Mouse (Mus musculus) erythroblast, adult 5-6 weeks (primary cell): Measurements from ENCODE around the gene Prss47. TPM values are rescaled to one million over a fixed set of nuclear protein-coding genes. Genes with fewer than 3 reads are reported as not detected.

ENCODE experiments used
- ATAC-seq: replicated peaks from 2 replicates; pipeline ENCODE4 v1.8.0; 2016; ENCODE audit warnings: moderate number of reproducible peaks, mild to moderate bottlenecking, moderate TSS enrichment, inconsistent platforms; ENCODE audit not compliant: poor library complexity, low FRiP score, severe bottlenecking
- total RNA-seq, 2 experiments: library from RNA; stranded (forward) in 1 of 2; stranded (reverse) in 1 of 2; fragments of 150-400 nt in 1 of 2; fragments of 200-764, 138-1000 nt in 1 of 2; gene quantifications; 2 replicates each; pipeline versions ENCODE4 v1.2.3 to v1.2.4; 2015 to 2017; ENCODE audit warnings: low replicate concordance in 2 of 2

Prss47 gene
- total RNA-seq (2015; ENCODE audit: low replicate concordance) (not detected in 2 replicates), total RNA-seq (2017; ENCODE audit: low replicate concordance) (not detected in 2 replicates)

GRCm38 (mm10) chr13:65052660-65053059, at the start of gene Prss47:
Prss47 (minus strand) TSS chr13:65052760.
- ATAC-seq = no peak

- no peak for ATAC-seq
Observed at GRCm38 (mm10) chr13:65101232-65101631, 48.7 kb upstream of the Prss47 start.

- ATAC-seq = no peak
Observed at GRCm38 (mm10) chr13:65100678-65101077, 48.1 kb upstream of the Prss47 start.

GRCm38 (mm10) chr13:65097018-65097417, 44.5 kb upstream of the Prss47 start:
- ATAC-seq = no peak

GRCm38 (mm10) chr13:65095923-65096322, 43.4 kb upstream of the Prss47 start:
- ATAC-seq = no peak

- ATAC-seq = no peak
Observed at GRCm38 (mm10) chr13:65069969-65070368, 17.4 kb upstream of the Prss47 start.

- ATAC-seq = no peak
Observed at GRCm38 (mm10) chr13:65035057-65035456, 17.5 kb downstream of the Prss47 start.

- no peak for ATAC-seq
Observed at GRCm38 (mm10) chr13:65032758-65033157, 19.8 kb downstream of the Prss47 start, which contains the start of gene Spata31d1c. Spata31d1c (plus strand) TSS chr13:65033058.

- no peak for ATAC-seq
Observed at GRCm38 (mm10) chr13:65011052-65011738, 41.4 kb downstream of the Prss47 start.

GRCm38 (mm10) chr13:65007971-65008370, 44.6 kb downstream of the Prss47 start:
- no peak for ATAC-seq

GRCm38 (mm10) chr13:65006760-65007159, 45.8 kb downstream of the Prss47 start:
- ATAC-seq = no peak

- ATAC-seq = no peak
Observed at GRCm38 (mm10) chr13:65005414-65005813, 47.1 kb downstream of the Prss47 start.

Other genes starting within 250 kb of the Prss47 start
- gene Cntnap3, start 148.8 kb downstream of the Prss47 start, total RNA-seq (2015; ENCODE audit: low replicate concordance) = not detected in 2 replicates
- gene Cntnap3, start 148.8 kb downstream of the Prss47 start, total RNA-seq (2017; ENCODE audit: low replicate concordance) = not detected in 2 replicates
- gene Spata31, start 135.4 kb downstream of the Prss47 start, total RNA-seq (2015; ENCODE audit: low replicate concordance) = not detected in 2 replicates
- gene Spata31, start 135.4 kb downstream of the Prss47 start, total RNA-seq (2017; ENCODE audit: low replicate concordance) = 0.84 TPM in 1 of 2 replicates, not detected in the other
- not detected in 2 replicates for gene Spata31d1c, start 19.7 kb downstream of the Prss47 start, total RNA-seq (2015; ENCODE audit: low replicate concordance)
- not detected in 2 replicates for gene Spata31d1c, start 19.7 kb downstream of the Prss47 start, total RNA-seq (2017; ENCODE audit: low replicate concordance)
- 33.2 and 40.0 TPM in 2 replicates for gene Mfsd14b, start 60.2 kb upstream of the Prss47 start, total RNA-seq (2015; ENCODE audit: low replicate concordance)
- 35.5 and 43.9 TPM in 2 replicates for gene Mfsd14b, start 60.2 kb upstream of the Prss47 start, total RNA-seq (2017; ENCODE audit: low replicate concordance)
- gene Olfr465-ps1, start 85.3 kb upstream of the Prss47 start, total RNA-seq (2015; ENCODE audit: low replicate concordance) = not detected in 2 replicates
- gene Olfr465-ps1, start 85.3 kb upstream of the Prss47 start, total RNA-seq (2017; ENCODE audit: low replicate concordance) = not detected in 2 replicates
- gene Olfr466, start 97.5 kb upstream of the Prss47 start, total RNA-seq (2015; ENCODE audit: low replicate concordance) = not detected in 2 replicates
- gene Olfr466, start 97.5 kb upstream of the Prss47 start, total RNA-seq (2017; ENCODE audit: low replicate concordance) = 0.28 TPM in 1 of 2 replicates, not detected in the other
- not detected in 2 replicates for gene Nlrp4f, start 153.2 kb upstream of the Prss47 start, total RNA-seq (2015; ENCODE audit: low replicate concordance)
- gene Nlrp4f, start 153.2 kb upstream of the Prss47 start, total RNA-seq (2017; ENCODE audit: low replicate concordance) = not detected in 2 replicates
- not detected in 2 replicates for gene Gm10775, start 206.8 kb upstream of the Prss47 start, total RNA-seq (2015; ENCODE audit: low replicate concordance)
- not detected in 2 replicates for gene Gm10775, start 206.8 kb upstream of the Prss47 start, total RNA-seq (2017; ENCODE audit: low replicate concordance)
- gene Zfp369, start 226.1 kb upstream of the Prss47 start, total RNA-seq (2015; ENCODE audit: low replicate concordance) = 10.6 and 11.1 TPM in 2 replicates
- gene Zfp369, start 226.1 kb upstream of the Prss47 start, total RNA-seq (2017; ENCODE audit: low replicate concordance) = 21.6 and 21.9 TPM in 2 replicates